Mouse (Mus musculus): ENCODE measurements around the gene Lrrk1. TPM values are rescaled to one million over a fixed set of nuclear protein-coding genes. Genes with fewer than 3 reads are reported as not detected.

Lrrk1 gene
- total and polyA plus RNA-seq, 3 experiments = 5.0 to 16.9 (median 13.6) TPM

GRCm38 (mm10) chr7:66309950-66310669 lies 78.0 kb downstream of the Lrrk1 start:
- Histone ChIP-seq H3K9ac (ENCODE audit: insufficient read depth, low read depth) (no peak overlapping the region), H3K27me3 (replicated peaks) (no peaks in the 10 kb centered on the region), H3K4me2 (ENCODE audit: insufficient read depth, low read depth, poor library complexity, severe bottlenecking) (no peak overlapping the region), H3K36me3 (replicated peaks in 1 of 2; ENCODE audit: control insufficient read depth in 1 of 2, insufficient read depth in 1 of 2, low read length in 1 of 2) (peaks cover 14 to 55% of the 10 kb centered on the region in 2 experiments), H3K79me2 (replicated peaks; ENCODE audit: control insufficient read depth, extremely low read depth, insufficient read depth, poor library complexity, severe bottlenecking) (no peaks in the 10 kb centered on the region), H3K27ac (ENCODE audit: insufficient read depth, low read depth) (no peak overlapping the region), H3K4me1 (ENCODE audit: control insufficient read depth in 1 of 2, insufficient read depth in 2 of 2) (peaks cover 0 to 12% of the 10 kb centered on the region in 2 experiments; a peak in 2 of 4 replicates), H3K4me3 (replicated peaks in 1 of 3; ENCODE audit: low read depth in 2 of 3, low read length in 2 of 3, poor library complexity in 1 of 3) (no peak overlapping the region), H3K9me3 (replicated peaks; ENCODE audit: low read length) (no peaks in the 10 kb centered on the region)
- TF ChIP-seq SMC3 (IDR thresholded peaks at IDR 0.05; ENCODE audit: low read depth, low read length) (peak; percentile 66), ZC3H11A (IDR thresholded peaks at IDR 0.05; ENCODE audit: low read depth, low read length) (no peak), CTCF (conservative IDR thresholded peaks at IDR 0.05 in 1 of 2, IDR thresholded peaks at IDR 0.05 in 1 of 2; ENCODE audit: low read depth in 2 of 2, low read length in 2 of 2) (peak; percentile 43 to 70), RAD21 (IDR thresholded peaks at IDR 0.05; ENCODE audit: low read depth, low read length) (peak; percentile 66)
- in situ Hi-C loops (cut with MboI; ENCODE audit: low pct_ligation_motif_present, low pct_unique_long_range_greater_than_20kb, low sequenced_read_pairs) (loop anchor here (5.0 to 10.0 kb wide), 2 partner anchors 82 to 345 kb away; no protein-coding TSS in a partner anchor), dilution Hi-C loops (cut with MboI; ENCODE audit: extremely low pct_ligation_motif_present, extremely low pct_unique_long_range_greater_than_20kb, low sequenced_read_pairs) (no loop called here)
- peak; percentile 47 for DNase-seq (ENCODE audit: extremely low read depth)

GRCm38 (mm10) chr7:66309240-66309949 lies 78.8 kb downstream of the Lrrk1 start:
- Histone ChIP-seq H3K9me3 (replicated peaks; ENCODE audit: low read length) (no peaks in the 10 kb centered on the region), H3K9ac (ENCODE audit: insufficient read depth, low read depth) (no peak overlapping the region), H3K4me1 (ENCODE audit: control insufficient read depth in 1 of 2, insufficient read depth in 2 of 2) (peaks cover 0 to 20% of the 10 kb centered on the region in 2 experiments; a peak in 2 of 4 replicates), H3K4me2 (ENCODE audit: insufficient read depth, low read depth, poor library complexity, severe bottlenecking) (no peak overlapping the region), H3K27ac (ENCODE audit: insufficient read depth, low read depth) (no peak overlapping the region), H3K36me3 (replicated peaks in 1 of 2; ENCODE audit: control insufficient read depth in 1 of 2, insufficient read depth in 1 of 2, low read length in 1 of 2) (peaks cover 14 to 62% of the 10 kb centered on the region in 2 experiments), H3K79me2 (replicated peaks; ENCODE audit: control insufficient read depth, extremely low read depth, insufficient read depth, poor library complexity, severe bottlenecking) (no peaks in the 10 kb centered on the region), H3K27me3 (replicated peaks) (no peaks in the 10 kb centered on the region), H3K4me3 (replicated peaks in 1 of 3; ENCODE audit: low read depth in 2 of 3, low read length in 2 of 3, poor library complexity in 1 of 3) (no peak overlapping the region)
- no peak for TF ChIP-seq TBP (conservative IDR thresholded peaks at IDR 0.05; ENCODE audit: low read depth, low read length)
- no peak for TF ChIP-seq ZMIZ1 (IDR thresholded peaks at IDR 0.05; ENCODE audit: low read depth, low read length)
- no peak for TF ChIP-seq JUN (IDR thresholded peaks at IDR 0.05; ENCODE audit: insufficient read depth, low read depth, low read length)
- TF ChIP-seq MAFK (IDR thresholded peaks at IDR 0.05; ENCODE audit: insufficient replicate concordance, low read length) = no peak
- no peak for TF ChIP-seq CTCF (conservative IDR thresholded peaks at IDR 0.05 in 1 of 2, IDR thresholded peaks at IDR 0.05 in 1 of 2; ENCODE audit: low read depth in 2 of 2, low read length in 2 of 2)
- TF ChIP-seq CHD1 (IDR thresholded peaks at IDR 0.05; ENCODE audit: low read depth, low read length) = no peak
- TF ChIP-seq NRF1 (IDR thresholded peaks at IDR 0.05; ENCODE audit: low read depth, low read length) = no peak
- TF ChIP-seq KAT2A (IDR thresholded peaks at IDR 0.05; ENCODE audit: insufficient replicate concordance, low read length) = no peak
- TF ChIP-seq ETS1 (conservative IDR thresholded peaks at IDR 0.05; ENCODE audit: low read depth, low read length) = no peak
- TF ChIP-seq POLR2AphosphoS2 (IDR thresholded peaks at IDR 0.05; ENCODE audit: low read depth, low read length) = no peak
- no peak for TF ChIP-seq HCFC1 (IDR thresholded peaks at IDR 0.05; ENCODE audit: low read depth, low read length)
- TF ChIP-seq ZNF384 (IDR thresholded peaks at IDR 0.05; ENCODE audit: low read depth, low read length) = no peak
- TF ChIP-seq USF2 (conservative IDR thresholded peaks at IDR 0.05; ENCODE audit: low read depth, low read length) = no peak
- TF ChIP-seq BHLHE40 (IDR thresholded peaks at IDR 0.05; ENCODE audit: low read depth, low read length) = no peak
- TF ChIP-seq MYC (IDR thresholded peaks at IDR 0.05; ENCODE audit: low read depth, low read length) = no peak
- dilution Hi-C loops (cut with MboI; ENCODE audit: extremely low pct_ligation_motif_present, extremely low pct_unique_long_range_greater_than_20kb, low sequenced_read_pairs) (no loop called here), in situ Hi-C loops (cut with MboI; ENCODE audit: low pct_ligation_motif_present, low pct_unique_long_range_greater_than_20kb, low sequenced_read_pairs) (loop anchor here (5.0 to 10.0 kb wide), 2 partner anchors 83 to 345 kb away; no protein-coding TSS in a partner anchor)
- DNase-seq (ENCODE audit: extremely low read depth) = no peak

Data from CH12.LX (cell line).